Mouse (Mus musculus) kidney, embryonic 14.5 days (tissue): Measurements from ENCODE around the gene Col4a2. TPM values are rescaled to one million over a fixed set of nuclear protein-coding genes. Genes with fewer than 3 reads are reported as not detected.

Source experiments
- ATAC-seq: fragments of 200-750 bp; cut with Nextera tagmentation; 2 replicates; pipeline ENCODE4 v1.8.0; 2017; ENCODE audit warnings: moderate number of reproducible peaks, mild to moderate bottlenecking, moderate TSS enrichment, moderate library complexity; ENCODE audit not compliant: low FRiP score, low TSS enrichment
- H3K27ac ChIP-seq: fragments of 300-500 bp; sonication (generic); 2 replicates; pipeline ENCODE4 v1.5.1; 2014; ENCODE audit warnings: low read depth, mild to moderate bottlenecking, low read length, moderate library complexity, mixed read lengths
- H3K27me3 ChIP-seq: fragments of 300-500 bp; sonication (generic); 2 replicates; pipeline ENCODE4 v1.6.1; 2014; ENCODE audit warnings: mild to moderate bottlenecking, low read length; ENCODE audit not compliant: control insufficient read depth, insufficient read depth
- H3K36me3 ChIP-seq: fragments of 300-500 bp; sonication (generic); 2 replicates; pipeline ENCODE4 v1.6.1; 2014; ENCODE audit warnings: low read length, mixed read lengths; ENCODE audit not compliant: control insufficient read depth, insufficient read depth
- H3K4me1 ChIP-seq: fragments of 300-500 bp; sonication (generic); 2 replicates; pipeline ENCODE4 v1.6.1; 2014; ENCODE audit warnings: low read length, mixed read lengths; ENCODE audit not compliant: control insufficient read depth, insufficient read depth
- H3K4me2 ChIP-seq: fragments of 300-500 bp; sonication (generic); replicated peaks from 2 replicates; pipeline ENCODE4 v1.6.1; 2014; ENCODE audit warnings: low read depth, mild to moderate bottlenecking, low read length
- H3K4me3 ChIP-seq: fragments of 300-500 bp; sonication (generic); 2 replicates; pipeline ENCODE4 v1.5.1; 2014; ENCODE audit warnings: mild to moderate bottlenecking, low read length
- H3K9ac ChIP-seq: fragments of 300-500 bp; sonication (generic); 2 replicates; pipeline ENCODE4 v1.6.1; 2014; ENCODE audit warnings: low read depth, mild to moderate bottlenecking, low read length, moderate library complexity
- H3K9me3 ChIP-seq: fragments of 300-500 bp; sonication (generic); 2 replicates; pipeline ENCODE4 v1.6.1; 2016; ENCODE audit warnings: low read length; ENCODE audit not compliant: control insufficient read depth
- WGBS: fragments of 180-500 bp; shearing (Covaris S2); extraction: QIAGEN DNeasy Blood & Tissue Kit; methylation state at CpG from one replicate; pipeline ENCODE4 v1.1.7; 2014; 5-methylcytosine and 5-hydroxymethylcytosine counted together
- polyA plus RNA-seq: library from polyadenylated mRNA; unstranded; fragments of >200 nt; fragmentation: Nextera tagmentation; extraction: Ambion mirVana; gene quantifications from 2 replicates; pipeline ENCODE4 v1.2.1, GENCODE M21; 2014

Gene Col4a2
- polyA plus RNA-seq, 1 experiment from 2014 or later, result 82.2 TPM

- H3K27ac ChIP-seq, result no peak overlapping the region
- no peaks in the 10 kb centered on the region for H3K27me3 ChIP-seq
- no peak overlapping the region for H3K9ac ChIP-seq
- peaks cover 12% of the 10 kb centered on the region; the same call in 1 of the 2 replicates for H3K36me3 ChIP-seq
- H3K4me2 ChIP-seq, result no peak overlapping the region
- ATAC-seq, result no peak
- H3K4me3 ChIP-seq, result no peak overlapping the region
- 81% methylated on average over 9 of the region's 9 CpGs for WGBS
- peaks cover 30% of the 10 kb centered on the region for H3K4me1 ChIP-seq
- H3K9me3 ChIP-seq, result no peaks in the 10 kb centered on the region
Measured at GRCm38 (mm10) chr8:11397126-11397525, 84.5 kb downstream of the Col4a2 start.

GRCm38 (mm10) chr8:11399706-11400105 is 87.1 kb downstream of the Col4a2 start:
- Histone ChIP-seq H3K27me3 (no peaks in the 10 kb centered on the region), H3K9me3 (no peaks in the 10 kb centered on the region), H3K9ac (no peak overlapping the region), H3K4me3 (no peak overlapping the region), H3K36me3 (peaks cover 32% of the 10 kb centered on the region), H3K4me1 (peaks cover 13% of the 10 kb centered on the region), H3K27ac (peak overlapping the region; percentile 26; the same call in 1 of the 2 replicates), H3K4me2 (no peak overlapping the region)
- no peak for ATAC-seq
- WGBS, result 62% methylated on average over 8 of the region's 8 CpGs

GRCm38 (mm10) chr8:11400244-11400643 is 87.6 kb downstream of the Col4a2 start:
- H3K27me3 ChIP-seq, result no peaks in the 10 kb centered on the region

GRCm38 (mm10) chr8:11401183-11401582 is 88.6 kb downstream of the Col4a2 start:
- no peak overlapping the region for H3K4me3 ChIP-seq
- H3K4me2 ChIP-seq, result no peak overlapping the region
- WGBS, result 93% methylated on average over 5 of the region's 5 CpGs
- no peak overlapping the region for H3K9ac ChIP-seq
- peaks cover 5% of the 10 kb centered on the region; the same call in 1 of the 2 replicates for H3K4me1 ChIP-seq
- peaks cover 32% of the 10 kb centered on the region for H3K36me3 ChIP-seq
- no peaks in the 10 kb centered on the region for H3K9me3 ChIP-seq
- H3K27ac ChIP-seq, result no peak overlapping the region
- no peak for ATAC-seq
- H3K27me3 ChIP-seq, result no peaks in the 10 kb centered on the region

More at GRCm38 (mm10) chr8:11400244-11400643, 87.6 kb downstream of the Col4a2 start:
- no peak overlapping the region for H3K4me3 ChIP-seq
- peak; percentile 56; the same call in 1 of the 2 replicates for ATAC-seq
- peaks cover 8% of the 10 kb centered on the region for H3K4me1 ChIP-seq
- H3K9me3 ChIP-seq, result no peaks in the 10 kb centered on the region
- H3K27ac ChIP-seq, result peak overlapping the region; percentile 10; the same call in 1 of the 2 replicates
- 58% methylated on average over 8 of the region's 8 CpGs for WGBS
- no peak overlapping the region for H3K4me2 ChIP-seq
- H3K36me3 ChIP-seq, result peaks cover 32% of the 10 kb centered on the region
- no peak overlapping the region for H3K9ac ChIP-seq

GRCm38 (mm10) chr8:11402220-11402619 is 89.6 kb downstream of the Col4a2 start:
- WGBS, result 77% methylated on average over 4 of the region's 4 CpGs
- H3K27ac ChIP-seq, result no peak overlapping the region
- no peak overlapping the region for H3K4me2 ChIP-seq
- H3K4me1 ChIP-seq, result peaks cover 12% of the 10 kb centered on the region; the same call in 1 of the 2 replicates
- no peaks in the 10 kb centered on the region for H3K27me3 ChIP-seq
- H3K9ac ChIP-seq, result no peak overlapping the region
- no peak for ATAC-seq
- no peak overlapping the region for H3K4me3 ChIP-seq
- H3K36me3 ChIP-seq, result peaks cover 38% of the 10 kb centered on the region
- H3K9me3 ChIP-seq, result no peaks in the 10 kb centered on the region

GRCm38 (mm10) chr8:11403813-11404212 is 91.2 kb downstream of the Col4a2 start:
- no peak overlapping the region for H3K4me2 ChIP-seq
- peaks cover 12% of the 10 kb centered on the region; the same call in 1 of the 2 replicates for H3K4me1 ChIP-seq
- no peak overlapping the region for H3K9ac ChIP-seq
- 93% methylated on average over 9 of the region's 9 CpGs for WGBS
- no peaks in the 10 kb centered on the region for H3K27me3 ChIP-seq
- ATAC-seq, result no peak
- H3K9me3 ChIP-seq, result no peaks in the 10 kb centered on the region
- H3K36me3 ChIP-seq, result peaks cover 48% of the 10 kb centered on the region
- H3K4me3 ChIP-seq, result no peak overlapping the region
- no peak overlapping the region for H3K27ac ChIP-seq

- no peak overlapping the region for H3K4me3 ChIP-seq
- no peak overlapping the region for H3K4me2 ChIP-seq
- H3K27ac ChIP-seq, result no peak overlapping the region; the same call in 1 of the 2 replicates
- no peak overlapping the region for H3K9ac ChIP-seq
- WGBS, result 84% methylated on average over 4 of the region's 4 CpGs
- no peaks in the 10 kb centered on the region for H3K9me3 ChIP-seq
- H3K36me3 ChIP-seq, result peaks cover 56% of the 10 kb centered on the region
- H3K27me3 ChIP-seq, result no peaks in the 10 kb centered on the region
- no peak for ATAC-seq
- peaks cover 12% of the 10 kb centered on the region; the same call in 1 of the 2 replicates for H3K4me1 ChIP-seq
Measured at GRCm38 (mm10) chr8:11404614-11405013, 92.0 kb downstream of the Col4a2 start.

GRCm38 (mm10) chr8:11405722-11406481 is 93.3 kb downstream of the Col4a2 start:
- no peak overlapping the region for H3K4me2 ChIP-seq
- peak; percentile 88 for ATAC-seq
- WGBS, result 19% methylated on average over 13 of the region's 13 CpGs
- no peak overlapping the region for H3K4me3 ChIP-seq
- H3K9ac ChIP-seq, result no peak overlapping the region
- H3K27me3 ChIP-seq, result no peaks in the 10 kb centered on the region
- peaks cover 69% of the 10 kb centered on the region for H3K36me3 ChIP-seq
- peak overlapping the region; percentile 33; the same call in 1 of the 2 replicates for H3K27ac ChIP-seq
- H3K4me1 ChIP-seq, result peaks cover 7% of the 10 kb centered on the region; the same call in 1 of the 2 replicates
- no peaks in the 10 kb centered on the region for H3K9me3 ChIP-seq

GRCm38 (mm10) chr8:11411504-11412124 is 99.0 kb downstream of the Col4a2 start:
- peaks cover 78% of the 10 kb centered on the region for H3K36me3 ChIP-seq
- 58% methylated on average over 12 of the region's 12 CpGs for WGBS
- ATAC-seq, result no peak

More at GRCm38 (mm10) chr8:11411504-11412124, 99.0 kb downstream of the Col4a2 start:
- H3K27me3 ChIP-seq, result no peaks in the 10 kb centered on the region
- H3K4me2 ChIP-seq, result no peak overlapping the region
- H3K9me3 ChIP-seq, result no peaks in the 10 kb centered on the region
- H3K4me1 ChIP-seq, result 0 out of 2 replicates have a peak, but pooled peaks cover 3% of the 10 kb centered on the region
- H3K9ac ChIP-seq, result no peak overlapping the region
- H3K27ac ChIP-seq, result no peak overlapping the region
- H3K4me3 ChIP-seq, result no peak overlapping the region
